Mouse (Mus musculus) urinary bladder, postnatal 25 days (tissue): ENCODE data around the gene St6galnac1.

Source experiments
- DNase-seq: peaks from one replicate; pipeline ENCODE4 v3.0.0; 2022; ENCODE audit warnings: low spot score

The St6galnac1 gene

GRCm38 (mm10) chr11:116725031-116725948 is 50.0 kb downstream of the St6galnac1 start:
- no peak for DNase-seq

- no peak for DNase-seq
Observed at GRCm38 (mm10) chr11:116723064-116723463, 52.2 kb downstream of the St6galnac1 start.

GRCm38 (mm10) chr11:116721548-116722271 is 53.6 kb downstream of the St6galnac1 start:
- DNase-seq, result no peak

- DNase-seq, result no peak
Observed at GRCm38 (mm10) chr11:116720319-116720865, 54.9 kb downstream of the St6galnac1 start.
